Mouse (Mus musculus) c-Kit-negative CD71-positive TER-119-positive erythroid progenitor cells, embryonic 14.5 days (primary cell): ENCODE data around the gene Dpm1.

Experiments used
- DNase-seq: peaks from one replicate; pipeline ENCODE4 v3.0.0-alpha.2; 2013; ENCODE audit warnings: low read depth, low spot score

Gene Dpm1

DNA sequence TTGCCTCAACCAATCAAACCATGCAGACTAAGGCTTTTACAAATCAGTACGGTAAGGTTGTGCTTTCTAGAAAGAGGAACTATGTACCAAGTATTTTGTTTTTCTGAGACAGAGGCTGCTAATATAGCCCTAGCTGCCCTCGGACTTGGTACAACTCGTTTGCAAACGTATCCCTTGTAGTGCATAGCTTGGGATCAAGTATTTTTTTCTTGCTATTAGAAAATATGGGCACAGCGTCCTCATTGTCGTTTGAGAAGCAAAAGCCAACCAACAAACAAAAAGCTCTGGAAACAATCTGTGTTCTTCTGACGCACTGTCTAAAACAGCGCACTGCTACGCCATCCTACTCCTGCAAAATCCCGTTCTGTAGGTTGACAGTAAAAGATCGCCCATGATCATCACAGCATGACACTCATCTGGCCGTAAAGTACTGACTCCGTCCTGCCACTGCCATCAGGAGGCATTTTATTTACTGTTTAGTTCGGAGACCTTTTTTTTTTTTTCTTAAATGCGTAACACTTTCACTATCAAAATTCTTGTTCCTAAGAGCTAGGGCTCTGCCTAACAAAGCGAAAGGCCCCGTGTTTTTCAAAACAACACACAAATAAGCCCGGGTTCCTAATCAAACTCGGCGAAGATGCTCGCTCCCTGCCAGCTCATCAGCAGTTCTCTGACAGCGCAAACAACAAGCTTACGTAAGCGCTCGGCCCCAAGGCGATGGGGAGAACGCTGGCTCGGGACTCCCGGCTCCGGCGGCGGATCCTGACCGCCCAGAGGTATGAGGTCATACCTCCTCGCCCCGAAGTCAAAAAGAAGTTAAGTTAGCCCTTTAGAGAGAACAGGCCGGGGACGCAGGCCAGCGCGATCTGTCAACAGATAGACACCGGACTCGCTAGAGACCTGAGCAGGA, 1.0 kb downstream of the Dpm1 start:
- DNase-seq: peak; percentile 30

DNA sequence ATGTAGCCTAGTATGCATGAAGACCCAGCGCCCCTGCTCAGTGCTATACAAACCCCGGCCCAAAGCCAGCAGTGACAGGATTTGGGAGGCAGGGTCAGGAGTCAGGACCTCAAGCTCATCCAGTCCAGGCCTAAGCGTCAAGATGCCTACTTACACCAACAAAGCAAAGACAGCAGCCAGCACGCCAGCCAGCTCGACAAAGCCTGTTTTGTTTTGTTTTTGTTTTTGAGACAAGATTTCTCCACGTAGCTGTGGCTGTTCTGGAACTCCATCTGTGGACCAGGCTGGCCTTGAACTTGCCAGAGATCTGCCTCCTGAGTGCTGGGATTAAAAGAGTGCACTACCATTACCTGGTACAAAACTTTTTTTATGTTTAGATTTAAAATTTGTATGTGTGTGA, 7.1 kb downstream of the Dpm1 start:
- DNase-seq: no peak

DNA sequence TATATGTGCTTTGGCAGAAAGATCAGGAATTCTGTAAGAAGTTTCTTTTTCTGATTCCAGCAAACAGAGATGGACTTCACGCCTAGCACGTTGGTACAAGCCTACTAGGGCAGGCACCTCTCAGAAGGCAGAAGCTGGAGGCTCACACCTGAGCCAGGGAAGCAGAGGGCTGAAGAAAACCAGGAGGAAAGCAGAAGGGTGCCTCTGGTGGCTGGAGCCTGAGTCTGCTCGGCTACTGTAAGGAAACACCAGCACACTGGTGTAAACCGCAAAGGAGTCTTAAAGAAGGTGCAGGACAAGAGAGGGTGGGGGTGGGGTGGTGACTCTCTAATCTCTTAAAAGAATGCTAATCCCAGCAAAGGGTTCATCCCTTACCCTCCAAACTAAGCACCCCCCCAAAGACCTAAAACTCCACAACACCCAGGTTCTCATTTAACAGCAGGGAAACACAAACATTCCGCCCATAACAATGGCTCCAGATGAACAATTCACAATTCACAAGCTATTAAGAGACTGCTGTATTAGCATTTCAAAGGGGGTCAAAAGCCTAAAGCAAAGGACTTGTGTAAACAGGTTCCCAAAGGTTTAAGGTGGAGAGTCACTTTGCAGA, 16.5 kb downstream of the Dpm1 start:
- no peak for DNase-seq

DNA sequence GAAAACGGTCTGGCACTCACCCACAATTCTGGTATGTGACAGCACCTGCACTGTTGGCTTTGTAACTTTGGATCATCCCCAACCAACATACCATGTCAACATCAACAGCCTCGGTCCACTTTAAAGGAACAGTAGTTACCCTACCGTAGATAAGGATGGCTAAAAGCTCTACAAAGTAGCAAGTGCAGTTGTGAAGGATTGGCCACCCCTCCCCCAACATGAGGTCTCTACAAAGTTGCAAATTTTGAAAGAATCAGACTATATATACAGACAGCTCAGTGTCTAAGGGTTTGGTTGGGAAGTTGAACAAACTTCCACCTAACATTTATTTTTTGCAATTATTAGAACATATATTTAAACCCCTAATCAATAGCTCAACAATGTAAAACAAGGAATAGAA, 22.5 kb downstream of the Dpm1 start:
- no peak for DNase-seq

DNA sequence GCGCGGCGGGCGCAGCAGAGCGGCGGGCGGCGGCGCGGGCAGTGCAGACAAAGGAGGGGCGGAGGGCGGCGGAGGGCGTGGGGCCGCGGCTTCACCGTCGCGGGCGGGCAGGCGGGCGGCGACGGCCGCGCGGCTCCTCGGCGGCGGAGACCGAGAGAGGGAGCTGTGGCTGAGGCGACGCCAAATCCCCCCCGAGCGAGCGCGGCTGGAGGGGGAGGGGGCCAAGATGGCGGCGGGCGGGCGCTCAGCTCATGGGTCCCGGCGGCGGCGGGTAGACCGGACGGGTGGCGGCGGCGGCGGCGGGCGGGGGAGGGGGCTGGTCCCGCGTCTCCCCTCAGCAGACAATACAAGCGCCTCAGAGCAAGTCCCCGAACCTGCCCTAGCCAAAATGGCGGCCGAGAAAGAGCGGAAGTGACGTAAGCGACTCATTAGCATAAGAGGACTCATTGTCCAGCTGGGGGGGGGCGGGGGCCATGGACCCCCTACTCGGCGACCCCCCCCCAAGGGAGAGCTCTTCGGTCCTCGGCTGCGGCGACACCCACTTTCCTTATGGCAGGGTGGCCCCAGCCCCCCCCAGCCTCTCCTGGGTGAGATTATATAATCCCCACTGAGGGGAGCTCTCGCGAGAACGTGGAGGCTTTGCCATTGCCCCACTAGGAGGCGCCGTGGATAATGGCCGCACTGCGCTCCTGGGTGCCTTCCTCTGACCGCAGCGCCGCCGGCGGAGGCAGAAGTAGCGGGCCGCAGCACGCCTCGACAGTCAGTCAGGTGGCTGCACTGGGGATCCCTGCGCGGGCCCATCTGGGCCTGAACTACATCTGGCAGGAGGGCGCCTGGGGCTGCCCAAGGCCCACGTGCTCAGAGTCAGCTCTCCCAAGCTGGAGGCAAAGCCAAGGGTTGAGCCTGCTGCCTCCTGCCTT, 23.4 kb downstream of the Dpm1 start, which contains the start of gene Adnp:
TSS of gene Adnp (minus strand) at position 388 of the 920 bp plus-strand sequence.
- peak; percentile 91 for DNase-seq

DNA sequence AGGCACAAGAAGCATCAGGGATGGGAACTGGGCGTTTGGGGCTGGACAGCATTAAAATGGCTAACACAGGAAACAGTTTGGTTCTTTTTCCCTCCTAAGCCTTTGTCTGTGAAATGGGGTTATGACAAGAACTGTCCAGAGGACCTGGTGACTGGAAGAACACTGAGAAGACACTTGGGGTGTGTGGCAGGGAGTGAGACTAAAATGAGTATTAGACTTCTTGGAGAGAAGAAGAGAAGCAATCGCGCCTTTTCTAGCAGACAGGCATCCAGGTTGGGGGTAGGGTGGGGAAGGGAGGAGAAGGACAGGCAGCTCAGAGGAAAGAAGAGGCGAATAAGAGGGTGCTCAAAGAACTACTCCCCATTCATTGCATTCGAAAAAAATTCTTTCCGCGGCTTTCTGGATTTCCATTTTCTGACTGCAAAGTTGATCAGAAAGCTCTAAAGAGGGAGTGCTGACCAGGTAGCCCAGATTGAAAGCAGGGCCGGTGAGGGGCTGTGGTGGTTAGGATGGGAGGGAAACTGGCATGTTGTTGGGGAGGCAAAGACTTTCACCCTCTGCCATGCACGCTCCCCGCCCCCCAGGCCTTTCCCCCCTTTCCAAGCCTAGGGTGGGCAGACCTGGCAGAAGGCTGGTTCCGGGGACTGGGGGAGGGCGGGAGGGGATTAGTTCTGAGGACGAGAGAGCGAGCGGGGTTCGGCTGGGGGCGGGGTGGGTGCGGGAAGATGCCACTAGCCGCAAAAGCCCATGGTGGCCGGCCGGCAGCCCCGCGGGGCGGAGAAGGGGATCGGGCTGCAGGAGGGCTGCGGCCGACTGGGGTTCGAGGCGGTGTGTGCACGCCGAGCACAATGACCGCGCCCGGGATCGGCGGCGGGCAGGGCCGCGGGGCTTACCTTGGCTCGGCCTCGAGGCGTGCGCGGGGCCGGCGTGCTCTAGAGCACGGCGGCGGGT, 24.4 kb downstream of the Dpm1 start:
- peak; percentile 20 for DNase-seq

DNA sequence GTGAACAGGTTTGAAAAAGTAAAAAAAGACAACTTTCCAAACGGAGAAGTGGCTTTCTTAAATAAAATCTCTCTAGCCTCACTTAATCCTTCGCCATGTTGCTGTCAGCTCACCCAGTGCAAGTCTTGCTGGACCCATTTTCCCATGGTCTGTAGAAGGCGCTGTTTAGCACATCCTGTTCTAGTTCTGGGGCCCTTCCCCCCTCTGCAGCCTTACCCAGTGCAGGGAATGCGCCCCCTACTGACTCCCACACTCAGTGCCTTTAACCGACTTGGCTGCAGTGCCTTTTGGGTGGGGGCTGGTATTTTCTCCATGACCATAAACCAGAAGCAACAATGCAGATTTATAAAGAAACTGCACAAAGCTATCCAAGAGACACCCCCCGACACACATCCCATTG, 25.1 kb downstream of the Dpm1 start:
- DNase-seq: peak; percentile 73

DNA sequence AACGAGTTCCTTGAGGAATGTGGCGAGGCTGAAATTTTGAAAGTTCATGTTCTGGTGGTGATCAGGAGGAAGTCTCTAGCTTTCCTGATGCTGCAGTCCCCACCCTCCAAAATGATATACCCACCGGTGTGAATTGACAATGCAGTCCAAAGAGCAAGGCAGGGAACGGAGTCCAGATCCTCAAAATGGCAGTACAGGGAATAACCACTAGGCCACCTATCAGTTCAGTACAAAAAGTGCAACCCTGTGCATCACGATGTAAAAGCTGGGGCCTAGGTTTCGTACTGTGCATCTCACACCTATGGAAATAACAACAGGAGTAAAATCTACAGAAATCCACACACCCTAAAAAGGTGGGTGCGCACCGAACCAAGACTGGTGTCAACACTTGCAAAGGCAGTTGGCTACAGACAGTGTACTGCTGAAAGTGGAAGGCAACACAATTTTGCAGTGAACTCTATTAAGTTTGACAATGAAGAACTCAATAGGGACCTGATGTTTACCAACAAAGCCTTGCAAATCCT, 25.9 kb downstream of the Dpm1 start:
- no peak for DNase-seq

DNA sequence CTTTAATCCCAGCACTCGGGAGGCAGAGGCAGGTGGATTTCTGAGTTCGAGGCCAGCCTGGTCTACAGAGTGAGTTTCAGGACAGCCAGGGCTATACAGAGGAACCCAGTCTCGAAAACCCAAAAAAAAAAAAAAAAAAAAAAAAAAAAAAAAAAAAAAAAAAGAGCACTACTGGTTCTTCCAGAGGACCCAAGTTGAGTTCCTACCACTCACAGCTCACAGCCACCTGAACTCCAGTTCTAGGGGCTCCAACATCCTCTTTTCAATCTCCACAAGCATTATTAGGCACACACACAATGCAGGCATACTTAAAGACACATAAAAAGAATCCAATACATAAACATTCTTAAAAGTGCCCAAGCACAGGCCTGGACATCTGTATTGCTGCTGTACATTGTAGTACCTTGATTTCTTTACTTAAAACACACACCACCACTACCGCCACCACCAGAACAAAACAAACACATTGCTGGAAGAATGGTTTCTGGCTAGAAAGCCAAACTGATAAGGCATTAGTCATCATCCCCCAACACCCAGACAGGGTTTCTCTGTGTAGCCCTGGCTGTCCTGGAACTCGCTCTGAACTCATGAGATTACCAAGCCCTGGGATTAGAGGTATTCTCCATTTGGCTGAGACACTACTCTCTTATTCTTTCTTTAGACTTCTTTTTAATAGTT, 30.2 kb downstream of the Dpm1 start:
- DNase-seq: no peak

DNA sequence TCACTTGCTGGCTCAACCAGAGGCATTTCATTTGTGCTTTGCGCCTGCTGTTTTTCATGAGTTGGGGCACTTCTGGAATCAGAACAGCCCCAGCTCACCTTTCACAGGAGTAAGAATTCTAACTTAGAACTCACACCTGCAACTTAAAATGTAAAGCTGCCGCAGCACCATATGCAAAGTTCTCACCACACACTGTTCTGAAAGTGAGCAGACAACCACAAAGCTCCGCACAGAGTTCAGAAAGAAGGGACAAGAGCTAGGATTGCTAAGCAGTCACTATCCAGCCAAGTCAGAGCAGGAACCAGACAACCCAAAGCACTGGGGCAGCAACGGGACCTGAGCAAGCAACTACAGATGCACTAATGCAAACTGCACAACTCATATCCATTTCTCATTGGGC, 30.9 kb downstream of the Dpm1 start:
- DNase-seq: no peak

DNA sequence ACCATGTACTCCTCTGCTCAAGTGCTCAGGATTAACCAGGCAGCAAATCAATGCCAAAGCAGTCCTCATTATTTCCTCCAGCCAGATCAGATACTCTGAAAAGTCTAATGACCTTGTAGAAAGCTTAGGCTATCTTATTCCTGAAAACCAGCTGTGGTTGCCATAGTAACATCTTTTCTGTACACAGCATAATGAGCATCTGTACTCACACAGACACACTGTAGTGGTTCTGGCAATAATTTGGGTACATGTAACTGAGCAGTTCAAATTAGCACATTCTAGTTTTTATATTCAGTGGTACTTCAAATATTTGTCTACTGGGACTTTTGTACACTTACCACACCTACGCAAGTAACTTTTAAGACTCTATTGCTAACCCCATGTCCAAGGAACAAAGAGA, 32.0 kb downstream of the Dpm1 start:
- no peak for DNase-seq

DNA sequence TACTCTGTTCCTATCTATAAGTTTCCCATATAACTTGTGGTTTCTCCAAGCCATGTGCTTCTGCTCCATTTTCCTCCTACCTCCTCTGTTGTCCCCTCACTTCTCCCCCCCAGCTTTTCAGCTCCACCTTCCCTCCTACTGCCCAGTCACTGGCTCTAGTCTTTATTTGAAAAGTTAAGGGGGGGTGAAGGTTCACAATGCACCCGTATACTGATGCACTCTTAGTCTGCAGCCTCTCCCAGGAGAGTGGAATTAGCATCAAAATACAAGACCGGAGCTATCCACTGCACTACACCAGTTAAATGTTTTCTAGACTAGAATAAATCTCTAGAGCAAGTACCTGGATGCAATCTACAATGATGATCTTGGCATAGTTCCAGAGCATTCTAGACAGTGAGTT, 34.7 kb downstream of the Dpm1 start:
- DNase-seq: no peak

DNA sequence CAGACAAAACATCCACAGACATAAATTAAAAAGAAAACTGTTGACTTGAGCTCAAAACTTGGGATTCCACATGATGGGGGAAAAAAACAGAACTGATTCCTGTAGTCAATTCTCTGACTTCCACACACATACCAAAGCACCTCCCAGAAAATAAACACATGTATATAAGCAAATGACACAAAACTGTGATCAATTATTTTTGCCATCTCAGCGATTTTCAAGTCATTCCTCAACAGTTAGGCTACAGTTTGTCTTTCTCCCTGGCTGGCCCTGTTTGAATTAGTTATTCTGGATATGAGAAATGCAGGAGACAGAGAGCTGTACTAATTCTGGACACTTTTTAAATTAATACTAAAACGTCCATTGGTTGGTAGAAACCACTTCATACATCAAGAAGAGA, 36.7 kb downstream of the Dpm1 start:
- DNase-seq: no peak

DNA sequence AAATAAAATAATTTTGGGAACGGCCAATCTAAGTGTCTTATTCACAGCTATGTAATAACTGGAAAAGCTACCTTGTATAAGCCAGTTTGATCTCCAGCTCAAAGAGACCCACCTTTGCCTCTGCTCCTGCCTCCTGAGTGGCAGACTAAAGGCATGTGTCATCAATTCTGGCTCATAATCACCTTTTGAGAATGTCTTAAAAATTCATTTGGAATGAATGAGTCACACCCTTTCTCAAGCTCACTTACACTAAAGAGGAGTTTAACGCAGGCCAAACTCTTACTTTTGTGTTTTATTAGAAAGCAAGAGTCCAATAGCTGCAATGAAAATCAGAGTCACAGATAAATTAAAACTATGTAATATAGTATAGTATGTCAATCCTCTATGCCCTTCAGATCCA, 38.5 kb downstream of the Dpm1 start:
- DNase-seq: no peak

DNA sequence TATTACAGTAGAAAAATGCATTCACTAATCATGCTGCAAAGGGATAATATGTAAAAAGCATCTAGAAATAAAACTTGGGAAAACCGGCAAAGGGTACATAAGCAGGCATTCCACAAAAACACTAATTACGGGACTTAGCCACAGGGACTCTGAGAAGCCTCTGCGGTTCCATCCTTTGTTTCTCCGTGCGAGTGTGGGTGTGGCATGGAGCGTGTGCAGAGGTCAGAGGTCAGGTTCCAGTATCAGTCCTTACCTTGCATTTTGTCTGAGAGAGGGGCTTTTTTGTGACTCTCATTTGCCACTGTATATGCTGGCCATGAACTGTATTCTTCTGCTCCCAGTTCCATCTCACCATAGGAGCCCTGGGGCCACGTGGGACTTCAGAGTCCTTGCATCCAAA, 54.4 kb downstream of the Dpm1 start:
- DNase-seq: no peak

DNA sequence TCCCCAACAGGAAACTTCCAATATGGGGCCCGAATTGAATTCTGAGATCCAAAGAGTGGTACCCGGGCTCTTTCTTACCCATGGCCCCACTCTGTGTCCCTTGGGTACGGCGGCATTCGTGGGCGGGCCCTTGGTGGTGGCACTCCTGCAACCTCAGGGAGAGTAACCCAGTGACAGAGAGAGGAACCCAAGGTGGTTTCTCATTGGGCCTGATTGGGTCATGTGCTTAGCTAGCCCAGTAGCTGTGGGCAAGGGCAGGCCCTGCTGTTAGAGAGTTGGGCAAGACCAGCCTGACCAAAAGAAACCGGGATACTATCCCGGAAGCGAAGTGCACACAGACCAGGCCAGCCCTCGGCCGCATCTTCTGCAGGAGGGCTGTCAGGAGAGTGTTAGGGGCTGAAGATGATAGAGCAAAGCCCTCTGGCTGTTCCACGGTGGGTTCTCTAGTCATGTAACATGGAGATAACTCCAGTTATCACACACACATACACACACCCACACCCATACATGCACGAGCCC, 60.2 kb downstream of the Dpm1 start:
- DNase-seq: peak; percentile 63

DNA sequence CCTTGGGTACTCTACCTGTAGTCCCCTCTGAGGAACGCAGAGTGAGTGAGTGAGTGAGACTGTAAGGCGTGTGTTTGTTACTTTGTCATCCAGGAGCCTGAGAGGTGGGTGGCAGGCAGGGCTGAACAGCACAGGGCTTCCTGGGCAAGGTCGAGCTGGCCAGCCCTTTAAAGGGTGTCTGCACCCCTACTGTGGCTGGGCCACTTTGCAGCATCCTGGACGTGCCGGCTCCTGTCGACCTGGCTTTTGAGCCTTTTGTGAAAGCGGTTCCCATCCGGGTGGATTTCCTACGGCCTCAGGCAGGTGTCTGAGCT, 60.6 kb downstream of the Dpm1 start:
- DNase-seq: peak; percentile 16

DNA sequence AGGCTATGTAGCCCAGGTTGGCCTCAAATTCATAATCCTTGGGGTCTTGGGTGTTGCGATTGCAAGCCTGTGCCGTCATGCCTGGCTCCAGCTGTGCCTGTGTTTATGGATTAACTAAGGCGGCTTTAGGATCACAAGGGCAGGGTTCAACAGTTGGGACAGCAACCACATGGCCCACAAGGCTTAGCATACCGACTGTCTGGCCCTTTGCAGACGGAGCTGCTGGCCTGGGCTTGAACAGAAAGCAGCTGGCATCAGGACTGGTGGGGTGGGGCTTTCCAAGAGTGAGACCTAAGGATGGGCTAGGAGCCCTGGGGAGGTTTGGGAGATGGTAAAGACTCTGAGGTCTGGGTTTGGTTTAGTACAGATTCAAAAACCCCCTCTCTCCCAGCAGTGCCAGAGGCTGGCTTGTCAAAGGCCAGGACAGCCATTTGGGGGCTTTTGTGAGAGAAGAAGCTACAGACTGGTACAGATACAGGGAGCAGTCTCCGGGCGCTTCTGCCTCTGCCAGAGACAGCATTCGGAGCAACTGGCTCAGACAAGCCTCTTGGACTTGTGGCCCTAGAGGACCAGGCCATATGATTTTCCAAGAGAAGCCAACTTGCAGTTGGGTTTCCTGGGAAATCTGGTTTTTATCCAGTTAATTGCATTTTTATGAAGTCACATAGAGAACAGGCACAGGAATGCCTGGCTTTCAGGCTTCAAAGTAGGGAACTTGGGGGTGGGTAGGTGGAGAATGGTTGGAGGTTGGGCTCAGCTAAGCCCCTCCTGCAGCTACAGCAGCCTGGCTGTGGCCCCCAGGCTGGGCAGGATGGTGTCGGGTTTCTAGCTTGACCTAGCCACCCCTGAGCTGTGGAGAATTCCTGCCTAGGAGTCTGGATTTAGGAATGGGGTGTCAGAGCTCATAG, 61.2 kb downstream of the Dpm1 start:
- DNase-seq: no peak

DNA sequence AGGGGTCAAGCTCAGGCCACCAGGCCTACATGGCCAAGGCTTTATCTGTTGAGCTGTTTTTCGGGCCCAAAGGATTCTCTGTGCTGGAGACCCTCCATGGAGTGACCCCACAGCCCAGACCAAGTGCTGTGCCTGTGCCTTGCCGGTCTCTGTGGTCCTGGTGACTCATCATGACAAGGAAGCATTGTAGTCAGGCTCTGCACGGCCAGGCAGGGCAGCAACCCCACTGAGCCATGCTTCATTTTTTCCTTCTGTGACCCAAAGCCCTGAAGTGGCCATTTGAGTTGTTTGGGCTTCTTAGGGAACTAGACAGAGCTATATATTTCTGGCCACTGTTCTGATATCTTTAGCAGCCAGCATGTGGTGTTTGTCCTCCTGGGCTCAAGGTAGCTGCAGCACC, 62.6 kb downstream of the Dpm1 start:
- DNase-seq: no peak
